Mouse (Mus musculus) intestine, embryonic 16.5 days (tissue): ENCODE results near the gene Clybl. TPM values are rescaled to one million over a fixed set of nuclear protein-coding genes. Genes with fewer than 3 reads are reported as not detected.

ENCODE experiments used
- ATAC-seq: fragments of 200-750 bp; cut with Nextera tagmentation; 2 replicates; pipeline ENCODE4 v1.8.0; 2017; ENCODE audit warnings: moderate TSS enrichment, moderate library complexity
- H3K27ac ChIP-seq: fragments of 300-500 bp; sonication (generic); 2 replicates; pipeline ENCODE4 v1.5.1; 2014; ENCODE audit warnings: mild to moderate bottlenecking, low read length
- H3K27me3 ChIP-seq: fragments of 300-500 bp; sonication (generic); replicated peaks from 2 replicates; pipeline ENCODE4 v1.6.1; 2014; ENCODE audit warnings: low read length, control low read depth, mixed read lengths; ENCODE audit not compliant: control insufficient read depth, insufficient read depth
- H3K36me3 ChIP-seq: fragments of 300-500 bp; sonication (generic); 2 replicates; pipeline ENCODE4 v1.6.1; 2014; ENCODE audit warnings: low read length, control low read depth; ENCODE audit not compliant: control insufficient read depth, insufficient read depth
- H3K4me1 ChIP-seq: fragments of 300-500 bp; sonication (generic); 2 replicates; pipeline ENCODE4 v1.6.1; 2014; ENCODE audit warnings: low read length, control low read depth, mixed read lengths; ENCODE audit not compliant: control insufficient read depth, insufficient read depth
- H3K4me2 ChIP-seq: fragments of 300-500 bp; sonication (generic); 2 replicates; pipeline ENCODE4 v1.6.1; 2014; ENCODE audit warnings: low read depth, low read length, control low read depth
- H3K4me3 ChIP-seq: fragments of 300-500 bp; sonication (generic); 2 replicates; pipeline ENCODE4 v1.5.1; 2014; ENCODE audit warnings: mild to moderate bottlenecking, low read length
- H3K9ac ChIP-seq: fragments of 300-500 bp; sonication (generic); 2 replicates; pipeline ENCODE4 v1.6.1; 2014; ENCODE audit warnings: low read depth, low read length
- H3K9me3 ChIP-seq: fragments of 300-500 bp; sonication (generic); 2 replicates; pipeline ENCODE4 v1.6.1; 2016; ENCODE audit warnings: low read length, control low read depth; ENCODE audit not compliant: control insufficient read depth
- WGBS: fragments of 180-500 bp; shearing (Covaris S2); extraction: QIAGEN DNeasy Blood & Tissue Kit; methylation state at CpG from one replicate; pipeline ENCODE4 v1.1.7; 2014; 5-methylcytosine and 5-hydroxymethylcytosine counted together
- polyA plus RNA-seq: library from polyadenylated mRNA; unstranded; fragments of >200 nt; fragmentation: Nextera tagmentation; extraction: Ambion mirVana; gene quantifications from 2 replicates; pipeline ENCODE4 v1.2.1, GENCODE M21; 2015

Clybl gene
- polyA plus RNA-seq, 1 experiment from 2014 or later, result 38.7 TPM

DNA sequence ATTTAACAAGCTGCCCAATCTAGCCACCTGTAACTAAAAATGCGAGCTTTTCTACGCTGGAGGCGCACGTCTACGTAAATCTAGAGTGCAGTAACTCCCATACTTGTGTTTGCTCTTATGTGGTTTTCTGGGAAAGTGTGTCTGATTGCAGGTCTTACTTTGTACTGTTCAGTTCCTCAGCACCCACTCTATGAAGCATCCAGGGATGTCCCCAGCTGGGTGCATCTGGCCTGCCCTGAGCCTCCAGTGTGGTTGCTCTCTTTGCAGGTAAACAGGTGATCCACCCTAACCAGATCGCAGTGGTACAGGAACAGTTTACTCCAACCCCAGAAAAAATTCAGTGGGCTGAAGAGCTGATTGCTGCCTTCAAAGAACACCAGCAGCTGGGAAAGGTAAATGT lies 202.4 kb downstream of the Clybl start:
- Histone ChIP-seq H3K27me3 (no peaks in the 10 kb centered on the region), H3K4me2 (no peak overlapping the region), H3K36me3 (no peaks in the 10 kb centered on the region), H3K4me3 (no peak overlapping the region), H3K9ac (no peak overlapping the region), H3K4me1 (no peaks in the 10 kb centered on the region), H3K27ac (no peak overlapping the region), H3K9me3 (no peaks in the 10 kb centered on the region)
- no peak for ATAC-seq
- WGBS, result 85% methylated on average over 6 of the region's 6 CpGs

DNA sequence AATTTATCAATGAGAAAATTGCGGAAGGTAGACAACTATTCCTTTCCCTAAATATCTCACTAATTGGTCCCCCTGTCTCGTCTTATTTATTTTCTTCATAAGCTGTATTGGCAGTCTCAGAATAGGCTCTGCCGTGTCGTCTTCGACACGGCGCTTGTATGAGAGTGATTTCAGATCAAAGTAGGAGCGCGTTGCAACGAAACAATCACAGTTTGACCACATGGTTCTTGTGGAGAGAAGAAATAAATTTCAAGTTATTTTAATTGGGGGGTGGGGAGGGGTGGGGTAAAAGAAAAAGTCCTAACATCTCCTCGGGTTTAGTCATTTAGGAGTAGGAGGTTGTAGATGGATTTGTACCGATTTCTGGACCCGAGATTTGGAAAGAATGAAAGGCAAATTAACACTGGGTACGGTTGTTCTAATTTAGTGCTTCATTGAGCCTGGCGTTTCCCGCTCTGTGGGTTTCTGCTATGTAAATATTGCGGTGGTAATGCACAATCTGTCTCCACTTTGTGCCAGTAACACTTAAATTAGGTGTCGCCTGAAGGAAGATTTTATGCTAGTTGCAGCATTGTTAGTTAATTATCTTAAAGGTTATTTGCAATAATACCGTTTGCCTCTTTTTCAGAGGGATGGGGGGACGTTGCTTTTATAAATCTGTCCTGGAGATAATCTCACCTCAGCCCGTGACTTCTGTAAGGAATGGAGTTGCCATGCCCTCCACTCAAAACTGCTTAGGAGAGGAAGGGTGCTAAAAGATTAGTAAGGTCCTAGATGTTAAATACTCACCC lies 203.1 kb downstream of the Clybl start:
- ATAC-seq, result no peak
- no peaks in the 10 kb centered on the region for H3K27me3 ChIP-seq

GRCm38 (mm10) chr14:122385238-122385534 lies 203.7 kb downstream of the Clybl start:
- H3K36me3 ChIP-seq, result no peaks in the 10 kb centered on the region
- no peak overlapping the region for H3K4me2 ChIP-seq
- ATAC-seq, result no peak
- H3K27me3 ChIP-seq, result no peaks in the 10 kb centered on the region
- no peaks in the 10 kb centered on the region for H3K4me1 ChIP-seq
- H3K27ac ChIP-seq, result no peak overlapping the region
- H3K9ac ChIP-seq, result no peak overlapping the region
- 74% methylated on average over 3 of the region's 3 CpGs for WGBS
- H3K4me3 ChIP-seq, result no peak overlapping the region
- H3K9me3 ChIP-seq, result no peaks in the 10 kb centered on the region

More for the DNA sequence above, 203.1 kb downstream of the Clybl start:
- Histone ChIP-seq H3K9me3 (no peaks in the 10 kb centered on the region), H3K9ac (no peak overlapping the region), H3K36me3 (no peaks in the 10 kb centered on the region), H3K4me1 (no peaks in the 10 kb centered on the region), H3K27ac (no peak overlapping the region), H3K4me2 (no peak overlapping the region), H3K4me3 (no peak overlapping the region)
- WGBS, result 66% methylated on average over 21 of the region's 21 CpGs

DNA sequence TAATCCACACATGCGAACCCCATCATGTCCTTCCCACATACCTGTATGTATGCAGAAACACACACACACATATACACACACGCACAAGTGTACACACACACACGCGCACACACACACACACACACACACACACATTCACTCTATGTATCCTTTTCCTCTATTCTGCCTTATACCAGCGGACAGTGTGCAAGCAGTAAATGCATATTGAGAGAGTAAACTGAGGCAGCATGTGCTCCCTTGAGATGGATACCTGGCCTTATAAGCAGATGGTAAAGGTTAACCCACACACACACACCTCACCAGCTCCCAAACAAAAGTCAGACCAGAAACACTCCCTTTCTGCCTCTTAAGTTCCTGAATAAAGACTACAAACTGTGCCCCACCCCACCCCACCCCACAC lies 204.3 kb downstream of the Clybl start:
- Histone ChIP-seq H3K27me3 (no peaks in the 10 kb centered on the region), H3K4me2 (no peak overlapping the region), H3K9ac (no peak overlapping the region), H3K9me3 (no peaks in the 10 kb centered on the region), H3K4me3 (no peak overlapping the region), H3K4me1 (no peaks in the 10 kb centered on the region), H3K36me3 (no peaks in the 10 kb centered on the region), H3K27ac (no peak overlapping the region)
- no peak for ATAC-seq
- WGBS, result 94% methylated on average over 5 of the region's 5 CpGs

GRCm38 (mm10) chr14:122386281-122387130 lies 205.0 kb downstream of the Clybl start:
- H3K4me3 ChIP-seq, result no peak overlapping the region
- no peaks in the 10 kb centered on the region for H3K9me3 ChIP-seq
- 89% methylated on average over 17 of the region's 17 CpGs for WGBS
- H3K4me2 ChIP-seq, result no peak overlapping the region
- H3K36me3 ChIP-seq, result no peaks in the 10 kb centered on the region
- H3K27me3 ChIP-seq, result no peaks in the 10 kb centered on the region
- no peak for ATAC-seq
- no peak overlapping the region for H3K27ac ChIP-seq
- H3K9ac ChIP-seq, result no peak overlapping the region
- H3K4me1 ChIP-seq, result no peaks in the 10 kb centered on the region

GRCm38 (mm10) chr14:122387781-122388180 lies 206.3 kb downstream of the Clybl start:
- Histone ChIP-seq H3K4me2 (no peak overlapping the region), H3K4me3 (no peak overlapping the region), H3K9ac (no peak overlapping the region), H3K27me3 (no peaks in the 10 kb centered on the region), H3K9me3 (no peaks in the 10 kb centered on the region), H3K36me3 (no peaks in the 10 kb centered on the region), H3K27ac (no peak overlapping the region), H3K4me1 (no peaks in the 10 kb centered on the region)
- 87% methylated on average over 5 of the region's 5 CpGs for WGBS
- ATAC-seq, result no peak

- H3K27ac ChIP-seq, result no peak overlapping the region
- H3K4me3 ChIP-seq, result no peak overlapping the region
- H3K9me3 ChIP-seq, result no peaks in the 10 kb centered on the region
- H3K27me3 ChIP-seq, result no peaks in the 10 kb centered on the region
- no peak overlapping the region for H3K9ac ChIP-seq
- no peak overlapping the region for H3K4me2 ChIP-seq
- no peaks in the 10 kb centered on the region for H3K4me1 ChIP-seq
- H3K36me3 ChIP-seq, result no peaks in the 10 kb centered on the region
- WGBS, result 66% methylated on average over 19 of the region's 19 CpGs
- no peak for ATAC-seq
Measured at GRCm38 (mm10) chr14:122388431-122389031, 207.0 kb downstream of the Clybl start.

DNA sequence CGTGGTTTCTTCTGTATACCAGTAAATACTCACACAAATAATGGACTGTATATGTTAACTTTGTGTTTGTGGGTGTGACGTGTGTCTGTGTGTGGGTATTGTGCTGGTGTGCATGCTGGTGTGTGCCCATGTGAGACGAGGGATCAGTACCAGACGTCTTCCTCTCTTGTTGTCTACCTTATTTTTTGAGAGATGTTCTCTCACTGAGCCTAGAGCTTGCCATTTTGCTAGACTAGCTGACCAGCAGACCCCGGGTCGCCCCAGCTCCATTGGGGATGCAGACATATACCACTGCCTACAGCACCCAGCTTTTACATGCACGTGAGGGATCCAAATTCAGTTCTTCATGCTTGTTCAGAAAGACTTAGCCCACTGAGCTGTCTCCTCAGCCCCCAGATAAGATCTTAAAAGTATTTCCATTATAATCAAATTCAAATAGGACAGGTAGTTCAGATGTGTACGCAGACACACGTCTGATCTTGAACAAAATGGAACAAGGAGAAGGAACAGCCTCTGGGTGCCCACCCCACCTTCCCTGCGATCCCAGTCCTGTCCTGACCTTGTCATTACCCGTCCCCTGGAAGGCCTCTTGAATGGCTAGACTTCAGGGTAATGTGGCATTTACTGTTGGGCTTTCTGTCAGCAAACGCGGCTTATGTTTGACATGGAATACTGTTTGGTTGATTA lies 208.3 kb downstream of the Clybl start:
- Histone ChIP-seq H3K4me2 (no peak overlapping the region), H3K4me3 (no peak overlapping the region), H3K27ac (no peak overlapping the region), H3K9me3 (no peaks in the 10 kb centered on the region), H3K36me3 (no peaks in the 10 kb centered on the region), H3K27me3 (no peaks in the 10 kb centered on the region), H3K9ac (no peak overlapping the region), H3K4me1 (no peaks in the 10 kb centered on the region)
- no peak for ATAC-seq
- 85% methylated on average over 13 of the region's 13 CpGs for WGBS

- Histone ChIP-seq H3K4me3 (no peak overlapping the region), H3K27me3 (no peaks in the 10 kb centered on the region), H3K9me3 (no peaks in the 10 kb centered on the region), H3K9ac (no peak overlapping the region), H3K4me2 (no peak overlapping the region), H3K36me3 (no peaks in the 10 kb centered on the region), H3K4me1 (no peaks in the 10 kb centered on the region), H3K27ac (no peak overlapping the region)
- ATAC-seq, result no peak
- WGBS, result 44% methylated on average over 4 of the region's 4 CpGs
Measured at GRCm38 (mm10) chr14:122390935-122391334, 209.4 kb downstream of the Clybl start.
